Mouse (Mus musculus) spleen, postnatal 0 days (tissue): ENCODE results near the gene Nyap2. TPM values are rescaled to one million over a fixed set of nuclear protein-coding genes. Genes with fewer than 3 reads are reported as not detected.

Experiments used
- polyA plus RNA-seq: library from polyadenylated mRNA; unstranded; fragments of >200 nt; fragmentation: Nextera tagmentation; extraction: Ambion mirVana; gene quantifications from 2 replicates; pipeline ENCODE4 v1.2.1, GENCODE M21; 2015

The Nyap2 gene
- polyA plus RNA-seq, result not detected in 2 replicates

GRCm38 (mm10) chr1:81076831-81077664, at the start of gene Nyap2:
TSS of gene Nyap2 (plus strand) at chr1:81076950.

